Comparison of ENCODE assay signal across 18 mouse cellular contexts in the genomic region with DNA sequence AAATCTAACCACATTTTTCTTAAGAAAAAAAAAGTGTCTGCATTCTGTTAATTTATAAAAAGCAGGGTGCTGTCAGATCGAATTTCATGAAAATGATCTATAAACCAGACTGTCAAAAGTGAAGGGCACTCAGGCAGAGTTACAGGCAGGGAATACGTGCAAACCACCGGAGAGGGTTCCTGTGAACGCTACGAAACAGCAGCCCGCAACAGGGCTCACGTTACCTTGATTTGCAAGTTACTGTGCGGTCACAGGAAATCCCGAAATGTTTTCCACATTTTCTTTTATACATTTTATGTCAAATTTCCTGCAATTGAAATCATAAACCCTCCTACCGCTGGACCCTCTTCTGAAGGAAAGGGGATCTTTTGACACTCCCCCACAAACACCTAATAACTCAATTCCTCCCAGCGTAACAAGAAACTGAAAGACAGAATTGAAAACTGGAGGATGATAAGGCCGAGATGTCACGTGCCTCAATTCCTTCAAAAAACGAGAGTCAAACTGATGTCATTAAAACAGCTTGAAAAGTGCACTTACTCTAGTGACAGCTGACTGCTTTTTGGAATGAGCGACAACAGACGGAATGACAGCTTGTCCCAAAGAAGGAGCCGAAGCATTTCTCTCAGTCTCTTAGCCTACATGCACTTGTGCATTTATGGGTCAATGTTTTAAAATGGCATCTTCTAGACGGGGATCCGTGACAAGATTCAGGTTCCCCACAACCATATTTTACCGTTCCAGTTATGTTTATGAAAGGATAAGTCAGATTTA. TPM values are rescaled to one million over a fixed set of nuclear protein-coding genes. Genes with fewer than 3 reads are reported as not detected.
DNase-seq lines count a peak whose midpoint lies in the region; ATAC-seq and TF ChIP-seq lines count a peak whose summit lies in the region.
"Had no signal": no experiment of that assay in that cellular context is flagged by ENCODE, and none has a peak within 500 bp of the region (broad histone marks: within the 10 kb centered on the region; RNA-seq: fewer than 3 reads in every experiment).

No protein-coding gene starts in this region.

- 37% methylated on average over 20 of the region's 20 CpGs for WGBS in kidney, embryonic 16.5 days
- 57% methylated on average over 20 of the region's 20 CpGs for WGBS in lung, embryonic 15.5 days
- WGBS in lung, adult 2 months: 78% methylated on average over 20 of the region's 20 CpGs

- H3K27me3 ChIP-seq in kidney, embryonic 16.5 days (ENCODE audit: insufficient read depth, low read length): no peaks in the 10 kb centered on the region
- H3K27me3 ChIP-seq in lung, embryonic 15.5 days: no peaks in the 10 kb centered on the region
- H3K27me3 ChIP-seq: hindbrain, embryonic 12.5 days; neural tube, embryonic 13.5 days; Patski had no signal

- peak; percentile 25 for DNase-seq in embryo, embryonic 11 days
- DNase-seq in embryo, embryonic 10 days (ENCODE audit: low spot score): no peak
- no peak for DNase-seq in kidney, postnatal 14 days
- DNase-seq in lung, adult 2 months: no peak
- no peak for DNase-seq in frontal cortex, postnatal 10 days (ENCODE audit: low spot score in 2 of 2)
- DNase-seq: adrenal gland, adult 8-10 months; cerebellum, adult 8-10 months; midbrain, embryonic 14.5 days had no signal

- H3K27ac ChIP-seq in kidney, embryonic 16.5 days (ENCODE audit: low read length): no peak overlapping the region
- no peak overlapping the region for H3K27ac ChIP-seq in lung, embryonic 15.5 days
- H3K27ac ChIP-seq: hindbrain, embryonic 12.5 days; neural tube, embryonic 13.5 days had no signal

- no peak for ATAC-seq in kidney, embryonic 16.5 days (ENCODE audit: low FRiP score, low TSS enrichment)
- ATAC-seq in lung, embryonic 15.5 days (ENCODE audit: borderline replicate concordance, extremely low read depth, low FRiP score, low TSS enrichment): no peak
- no peak for ATAC-seq in megakaryocyte, adult 5-6 weeks (ENCODE audit: poor library complexity, severe bottlenecking)
- ATAC-seq: CD4-positive, CD25-positive, alpha-beta regulatory T cell, adult 4 months; Patski had no signal

- no peak for TF ChIP-seq POLR2A in lung, adult 2 months (IDR thresholded peaks at IDR 0.05; ENCODE audit: borderline replicate concordance, extremely low read depth, low read depth, low read length)

- H3K4me3 ChIP-seq in kidney, embryonic 16.5 days (ENCODE audit: low read length): no peak overlapping the region
- no peak overlapping the region for H3K4me3 ChIP-seq in lung, embryonic 15.5 days
- no peak overlapping the region for H3K4me3 ChIP-seq in lung, adult 2 months (replicated peaks; ENCODE audit: extremely low read depth, low read depth, low read length)
- H3K4me3 ChIP-seq: hindbrain, embryonic 12.5 days; neural tube, embryonic 13.5 days had no signal

- H3K4me2 ChIP-seq in kidney, embryonic 16.5 days (replicated peaks; ENCODE audit: low read depth, low read length): peak overlapping the region; percentile 21
- 0 out of 2 replicates have a peak overlapping the region, but pooled peaks have one; percentile 1 for H3K4me2 ChIP-seq in lung, embryonic 15.5 days
- H3K4me2 ChIP-seq: hindbrain, embryonic 12.5 days; liver, embryonic 11.5 days; neural tube, embryonic 13.5 days had no signal

- H3K9ac ChIP-seq in kidney, embryonic 16.5 days (replicated peaks; ENCODE audit: low read length): no peak overlapping the region
- H3K9ac ChIP-seq in lung, embryonic 15.5 days: no peak overlapping the region
- H3K9ac ChIP-seq: hindbrain, embryonic 12.5 days; neural tube, embryonic 13.5 days had no signal

- no peak for TF ChIP-seq CTCF in lung, adult 2 months (IDR thresholded peaks at IDR 0.05; ENCODE audit: insufficient read depth, low read length)

- no peaks in the 10 kb centered on the region for H3K36me3 ChIP-seq in kidney, embryonic 16.5 days (ENCODE audit: insufficient read depth, low read length)
- H3K36me3 ChIP-seq in lung, embryonic 15.5 days: peaks cover 6% of the 10 kb centered on the region; the same call in 1 of the 2 replicates

- H3K9me3 ChIP-seq in kidney, embryonic 16.5 days (ENCODE audit: low read length): no peaks in the 10 kb centered on the region
- H3K9me3 ChIP-seq in lung, embryonic 15.5 days: no peaks in the 10 kb centered on the region
- H3K9me3 ChIP-seq: hindbrain, embryonic 12.5 days; neural tube, embryonic 13.5 days had no signal

- peaks cover 6% of the 10 kb centered on the region for H3K4me1 ChIP-seq in kidney, embryonic 16.5 days (ENCODE audit: insufficient read depth, low read length)
- no peaks in the 10 kb centered on the region for H3K4me1 ChIP-seq in lung, embryonic 15.5 days
- no peaks in the 10 kb centered on the region for H3K4me1 ChIP-seq in lung, adult 2 months (ENCODE audit: control insufficient read depth, insufficient read depth, low read length)
- H3K4me1 ChIP-seq: hindbrain, embryonic 12.5 days had no signal

RNA-seq across cellular contexts. Expression of a gene that starts 39.3 kb away (rescaled TPM):
- polyA plus RNA-seq in kidney, embryonic 16.5 days (2015; fragmentation: Nextera tagmentation; extraction: Ambion mirVana): 92.3 and 109 TPM in 2 replicates
- polyA plus RNA-seq in lung, embryonic 15.5 days (2015; fragmentation: Nextera tagmentation; extraction: Ambion mirVana): 2.8 and 3.1 TPM in 2 replicates
- polyA plus RNA-seq in lung, adult 2 months (2012; rRNA removed): 0.67 and 0.88 TPM in 2 replicates
- total RNA-seq in megakaryocyte, adult 5-6 weeks (2015): not detected in 2 replicates
- not detected in 2 replicates for total RNA-seq in megakaryocyte, adult 5-6 weeks (2017)
- total RNA-seq: common myeloid progenitor, adult 5-6 weeks; megakaryocyte progenitor cell, adult 5-6 weeks had no signal
- polyA plus RNA-seq: Patski had no signal

Comparison
In these comparisons a context has a peak if more than half of its experiments do, and no peak if none do; other contexts are left out.
1. RNA of a gene that starts 39.3 kb away (polyA plus RNA-seq): 92.3 to 109 TPM in kidney, embryonic 16.5 days; 2.8 to 3.1 TPM in lung, embryonic 15.5 days and 0.67 to 0.88 TPM in lung, adult 2 months; every median in the first group is over 10 times any median in the second.